Mouse (Mus musculus) Patski (cell line): ENCODE results near the gene Fggy. TPM values are rescaled to one million over a fixed set of nuclear protein-coding genes. Genes with fewer than 3 reads are reported as not detected.

Source experiments
- ATAC-seq: fragments of 100-300 bp; one replicate; pipeline ENCODE4 v1.8.0; 2021
- CTCF ChIA-PET: fragments of 350-600 bp; sonication (Branson Sonifier 250); formaldehyde crosslinking; loops from one replicate; lab custom pipeline; 2022; ENCODE audit warnings: inconsistent platforms; lab: Charles Lee
- POLR2A ChIA-PET: fragments of 350-600 bp; sonication (Branson Sonifier 250); formaldehyde crosslinking; loops from one replicate; lab custom pipeline; 2022; ENCODE audit warnings: antibody characterized with exemption, inconsistent platforms; lab: Charles Lee
- DNase-seq: peaks from one replicate; pipeline ENCODE4 v3.0.0-alpha.2; 2011; ENCODE audit warnings: low read depth, low spot score
- H3K27me3 ChIP-seq: fragments of 371-371 bp; one replicate; pipeline ENCODE4 v1.5.1; 2021
- CTCF ChIP-seq: fragments of 100-300 bp; IDR thresholded peaks from one replicate; pipeline ENCODE4 v1.5.1; 2021
- in situ Hi-C: fragments of 300-500 bp; cut with MboI; formaldehyde crosslinking; loops from 3 replicates; pipeline ENCODE4 v1.11.1; 2018; ENCODE audit warnings: low pct_unique_long_range_greater_than_20kb, mixed read lengths
- polyA plus RNA-seq: library from polyadenylated mRNA; unstranded; gene quantifications from one replicate; pipeline ENCODE4 v1.2.3, GENCODE M21; 2021

Gene Fggy
- polyA plus RNA-seq, 1 experiment from 2014 or later, result 52.8 TPM

DNA sequence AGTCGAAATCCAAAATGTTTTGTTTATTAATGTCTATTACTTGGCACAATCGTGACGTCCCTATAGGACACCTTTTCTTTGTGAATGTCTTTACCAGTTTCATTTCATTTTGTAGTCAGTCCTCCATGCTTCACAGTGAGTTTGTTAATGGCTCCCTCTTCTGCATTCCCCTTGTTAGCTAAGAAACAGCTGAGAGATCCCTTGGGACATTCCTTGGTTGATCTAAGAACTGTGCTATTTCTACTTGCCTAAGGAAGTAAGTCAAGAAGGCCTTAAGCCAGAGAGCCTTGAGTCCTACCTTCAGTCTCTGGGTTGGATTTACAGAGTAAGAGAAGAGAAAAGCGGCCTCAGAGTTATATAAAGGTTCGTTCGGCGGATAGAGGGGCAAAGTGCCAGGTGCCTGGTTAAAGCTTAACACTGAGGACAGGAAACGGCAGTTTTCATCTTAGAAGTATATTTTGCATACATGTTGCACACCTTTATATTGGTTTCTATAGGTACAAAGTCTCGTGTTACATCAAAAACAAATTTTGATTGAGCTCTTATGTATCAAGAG, 376.6 kb downstream of the Fggy start:
- ChIA-PET CTCF (interaction anchor here (1.4 to 2.7 kb wide), 3 partner anchors 10 to 51 kb away, joined by 3 to 9 read pairs (median 4); no protein-coding TSS in a partner anchor), POLR2A (interaction anchor here (0.9 kb wide), 1 partner anchor 17 kb away, joined by 3 read pairs; no protein-coding TSS in a partner anchor)
- no peak for TF ChIP-seq CTCF
- H3K27me3 ChIP-seq, result no peaks in the 10 kb centered on the region
- in situ Hi-C loops, result no loop called here
- DNase-seq (peak; percentile 58), ATAC-seq (peak; percentile 52)

DNA sequence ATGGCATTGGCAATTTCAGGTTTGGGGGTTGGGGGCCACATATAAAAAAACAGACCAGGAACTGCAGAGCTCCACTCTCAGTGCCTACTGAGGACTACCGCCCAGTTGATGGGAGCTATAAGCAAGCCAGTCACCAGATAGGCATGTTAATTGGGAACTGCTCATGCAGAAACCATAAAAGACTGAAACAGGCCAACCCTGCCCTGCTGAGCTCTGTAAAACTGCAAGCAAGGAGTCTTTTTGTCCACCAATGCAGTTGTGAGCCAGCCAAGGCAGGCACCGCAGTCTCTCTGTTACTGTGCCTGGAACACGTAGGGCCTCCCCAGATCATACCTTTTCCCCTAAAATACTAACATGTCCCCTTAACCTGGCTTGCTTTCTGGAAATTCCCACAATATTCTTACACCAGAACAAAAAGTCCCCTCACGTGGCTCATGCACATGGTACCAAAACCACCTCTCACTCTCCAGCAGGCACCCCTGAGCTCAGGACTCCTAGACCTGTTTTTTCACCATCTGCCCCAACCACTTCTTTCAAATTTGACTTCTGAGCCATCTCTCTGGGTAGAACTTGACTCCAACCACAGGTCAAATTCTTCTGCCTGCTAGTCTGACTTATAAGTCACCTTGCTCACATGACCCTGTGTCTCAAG, 377.2 kb downstream of the Fggy start:
- CTCF ChIA-PET, result interaction anchor here (1.4 to 2.7 kb wide), 4 partner anchors 11 to 51 kb away, joined by 3 to 9 read pairs (median 4); no protein-coding TSS in a partner anchor
- DNase-seq (peak; percentile 90), ATAC-seq (peak; percentile 96)
- TF ChIP-seq CTCF, result no peak
- POLR2A ChIA-PET, result interaction anchor here (0.9 kb wide), 1 partner anchor 17 kb away, joined by 3 read pairs; no protein-coding TSS in a partner anchor
- in situ Hi-C loops, result no loop called here
- no peaks in the 10 kb centered on the region for H3K27me3 ChIP-seq

DNA sequence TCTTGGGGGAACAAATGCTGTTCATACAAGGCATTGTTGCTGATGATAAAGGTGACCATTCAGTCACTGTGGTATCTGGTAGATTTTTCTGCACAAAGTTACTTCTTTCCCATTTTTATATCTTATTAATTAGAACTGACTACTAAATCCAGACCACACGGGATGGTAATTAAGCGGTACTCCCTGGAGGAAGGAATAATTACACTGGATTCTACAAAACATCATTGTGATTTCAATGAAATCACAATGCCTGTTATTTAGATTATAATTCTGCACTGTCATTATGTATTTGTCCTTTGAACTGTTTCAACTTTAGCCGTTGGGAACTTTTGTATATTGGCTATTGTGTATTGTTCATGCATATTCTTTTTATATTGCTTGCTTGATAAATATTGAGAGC, 381.4 kb downstream of the Fggy start:
- CTCF ChIA-PET, result no interaction called here
- in situ Hi-C loops, result no loop called here
- DNase-seq (no peak), ATAC-seq (no peak)
- no peaks in the 10 kb centered on the region for H3K27me3 ChIP-seq
- no peak for TF ChIP-seq CTCF
- POLR2A ChIA-PET, result no interaction called here

DNA sequence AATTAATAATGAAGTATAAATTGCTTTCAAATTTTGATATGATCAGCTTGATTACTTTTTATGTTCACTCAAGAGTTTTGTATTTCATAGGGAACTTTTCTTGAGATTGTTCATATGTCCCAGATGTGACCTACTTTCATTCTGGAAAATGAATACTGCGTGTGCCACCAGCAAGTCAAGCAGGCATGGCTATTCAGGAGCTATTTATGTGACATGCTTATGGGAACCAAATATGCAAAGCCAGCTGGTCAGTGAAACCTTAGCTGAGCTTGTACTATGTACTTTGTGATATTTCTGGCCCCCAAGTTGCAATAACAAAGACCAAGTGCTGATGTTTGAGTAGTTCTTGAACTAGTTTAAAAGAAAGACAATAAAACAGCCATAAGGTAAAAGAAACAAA, 390.6 kb downstream of the Fggy start:
- POLR2A ChIA-PET, result no interaction called here
- ATAC-seq (no peak), DNase-seq (no peak)
- in situ Hi-C loops, result no loop called here
- TF ChIP-seq CTCF, result no peak
- CTCF ChIA-PET, result no interaction called here
- H3K27me3 ChIP-seq, result no peaks in the 10 kb centered on the region

DNA sequence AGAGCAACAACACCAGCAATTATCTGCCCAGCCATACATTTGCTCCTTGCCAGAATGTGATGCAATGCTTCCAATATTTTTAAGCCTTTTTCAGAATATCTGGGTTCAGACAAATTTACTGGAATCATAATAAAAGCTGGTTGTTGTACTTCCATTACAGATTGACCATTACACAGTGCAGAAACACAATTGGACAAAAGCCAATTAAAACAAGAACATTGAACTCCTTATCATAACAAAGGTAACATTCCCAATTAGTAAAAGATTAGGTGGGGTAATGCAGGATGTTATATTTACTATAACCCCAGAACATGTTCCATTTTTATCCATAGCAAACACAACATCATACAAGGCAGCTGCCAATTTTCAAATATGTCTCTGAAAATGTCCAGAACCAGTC, 396.0 kb downstream of the Fggy start:
- H3K27me3 ChIP-seq, result no peaks in the 10 kb centered on the region
- ChIA-PET POLR2A (interaction anchor here (0.5 kb wide), 1 partner anchor 598 kb away, joined by 5 read pairs; no protein-coding TSS in a partner anchor), CTCF (interaction anchor here (1.4 kb wide), 1 partner anchor 18 kb away, joined by 4 read pairs; no protein-coding TSS in a partner anchor)
- ATAC-seq, result no peak
- no peak for DNase-seq
- in situ Hi-C loops, result no loop called here
- no peak for TF ChIP-seq CTCF

DNA sequence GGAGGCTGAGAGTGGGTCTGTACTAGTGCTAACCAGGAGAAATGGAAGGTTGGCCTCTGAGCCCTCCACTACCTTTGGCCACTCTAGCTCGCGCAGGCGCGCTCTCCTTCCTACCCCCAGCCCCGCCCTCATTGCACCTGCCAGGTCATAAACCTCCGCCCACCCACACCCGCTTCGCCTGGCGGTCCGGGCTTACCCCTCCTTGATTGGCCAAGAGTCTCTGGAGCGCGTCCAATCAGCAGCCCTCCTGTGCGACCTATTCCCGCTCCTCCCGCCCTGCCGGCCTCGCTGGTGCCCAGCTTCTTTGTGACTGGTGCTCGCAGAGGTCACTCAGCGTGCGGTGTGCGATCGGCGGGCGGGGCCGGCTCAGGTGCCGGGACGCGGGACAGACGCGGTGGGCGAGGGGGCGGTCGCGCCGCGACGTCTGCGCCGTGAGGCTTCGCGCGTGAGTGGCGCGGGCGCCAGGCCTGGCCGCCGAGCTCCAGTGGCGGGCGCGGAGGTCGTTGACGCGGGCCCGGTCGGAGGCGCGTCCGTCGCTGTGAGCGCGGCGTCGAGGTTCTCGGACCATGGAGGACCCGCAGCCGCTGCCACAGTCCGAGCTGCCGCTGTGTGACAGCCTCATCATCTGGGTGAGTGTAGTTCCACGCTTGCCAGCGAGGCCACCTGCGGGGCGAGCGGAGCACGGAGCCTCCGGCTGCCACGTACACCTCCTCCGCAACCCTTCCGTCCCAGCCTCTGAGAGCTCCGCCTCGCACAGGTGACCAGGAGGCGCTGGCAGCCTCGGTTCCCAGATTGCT, 409.8 kb downstream of the Fggy start, which contains the start of gene Hook1:
TSS of gene Hook1 (plus strand) at position 313 of the 797 bp plus-strand sequence.
- CTCF ChIA-PET, result no interaction called here
- H3K27me3 ChIP-seq, result peaks cover 2% of the 10 kb centered on the region
- in situ Hi-C loops, result no loop called here
- POLR2A ChIA-PET, result interaction anchor here (0.6 to 1.4 kb wide), 2 partner anchors 17 to 1352 kb away, joined by 5 to 8 read pairs; no protein-coding TSS in a partner anchor
- TF ChIP-seq CTCF, result no peak
- peak; percentile 70 for DNase-seq
- ATAC-seq, result peak; percentile 100
